Mouse (Mus musculus): Measurements from ENCODE around the gene Tnfrsf25.

The Tnfrsf25 gene

DNA sequence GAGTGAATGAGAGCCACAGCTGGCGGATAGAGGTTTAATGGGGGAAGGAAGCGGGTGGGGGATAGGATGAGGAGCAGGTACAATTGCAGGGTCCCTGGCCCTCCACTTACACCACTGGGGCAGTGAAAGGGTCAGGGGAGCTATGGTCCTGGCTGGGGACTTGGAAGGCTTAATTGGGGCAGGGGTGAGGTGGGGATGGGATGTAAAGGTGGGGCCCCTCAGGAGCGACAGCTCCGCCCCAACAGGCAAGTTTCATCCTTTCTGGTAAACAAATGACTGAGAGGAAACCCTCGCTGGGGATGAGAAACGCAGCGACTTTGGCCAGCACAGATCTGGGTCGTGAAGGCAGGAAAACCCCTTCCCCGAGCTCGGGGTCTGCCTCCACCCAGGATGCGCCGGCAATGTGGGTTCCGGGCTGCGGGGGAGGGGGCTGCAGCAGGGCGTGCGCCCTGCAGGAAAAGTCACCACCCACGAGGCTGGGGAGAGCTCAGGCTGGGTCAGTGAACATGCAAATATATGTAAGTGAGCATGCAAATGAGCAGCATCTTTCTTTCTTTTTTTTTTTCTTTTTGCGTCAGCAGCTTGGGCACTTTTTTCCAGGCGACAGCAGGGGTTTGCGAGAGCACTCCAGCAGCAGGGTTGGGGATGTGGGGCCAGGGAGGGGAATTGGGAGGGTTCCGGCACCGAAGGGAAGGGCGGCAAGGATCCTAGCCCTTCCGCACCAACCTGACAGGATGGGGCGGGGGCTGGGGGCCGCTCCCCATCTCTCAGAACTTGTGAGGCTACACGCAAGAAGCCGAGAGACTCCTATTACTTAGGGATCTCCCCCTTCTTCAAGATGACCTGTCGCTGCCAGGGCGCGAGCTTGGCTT is 4.8 kb downstream of the Tnfrsf25 start:
- no peak for DNase-seq (ENCODE audit: low read depth, low spot score)

DNA sequence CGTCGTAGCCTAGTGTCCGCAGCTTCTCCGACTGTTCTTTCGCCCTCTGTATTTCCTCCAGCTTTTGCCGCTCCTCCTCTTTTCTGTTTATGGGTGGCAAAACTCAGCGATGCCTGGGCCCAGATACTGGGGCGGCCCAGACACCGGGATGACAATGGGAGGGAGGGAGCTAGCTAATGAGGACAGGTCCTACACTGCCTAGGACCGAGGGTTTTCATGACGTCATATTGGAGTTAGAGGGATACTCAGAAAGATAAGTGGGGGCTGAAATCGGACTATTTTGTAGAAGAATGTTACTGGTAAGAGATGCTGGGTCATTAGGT is 5.4 kb downstream of the Tnfrsf25 start:
- DNase-seq (ENCODE audit: low read depth, low spot score), result no peak

DNA sequence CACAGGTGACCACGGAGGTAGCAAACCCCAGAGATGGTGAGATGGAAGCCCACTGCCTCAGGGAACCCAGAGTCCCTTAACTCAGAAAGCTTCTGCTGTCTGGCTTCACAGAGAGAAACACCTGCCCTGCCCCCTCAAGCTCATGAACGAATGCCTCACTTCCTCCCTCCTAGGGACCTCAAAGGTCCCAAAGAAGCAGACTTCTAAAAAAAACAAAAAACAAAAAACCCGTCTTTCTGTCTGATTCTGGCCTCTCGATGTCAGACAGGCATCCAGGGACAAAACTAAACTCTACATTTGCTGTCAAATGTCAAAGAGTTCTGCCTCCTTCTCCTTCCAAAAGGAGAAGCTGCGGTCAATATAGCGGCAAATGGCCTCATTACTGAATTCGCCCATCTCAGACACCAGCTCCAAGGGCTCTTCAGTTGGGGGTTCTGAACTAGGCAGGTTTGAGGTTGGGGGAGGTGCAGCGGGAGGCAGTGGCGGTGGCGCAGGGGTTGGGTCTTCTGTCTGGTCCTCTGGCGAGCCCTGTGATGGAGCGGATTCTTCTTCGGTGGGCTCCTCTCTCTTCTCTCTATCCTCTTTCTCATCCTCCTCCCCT is 8.7 kb downstream of the Tnfrsf25 start:
- DNase-seq (ENCODE audit: low read depth, low spot score), result no peak

DNA sequence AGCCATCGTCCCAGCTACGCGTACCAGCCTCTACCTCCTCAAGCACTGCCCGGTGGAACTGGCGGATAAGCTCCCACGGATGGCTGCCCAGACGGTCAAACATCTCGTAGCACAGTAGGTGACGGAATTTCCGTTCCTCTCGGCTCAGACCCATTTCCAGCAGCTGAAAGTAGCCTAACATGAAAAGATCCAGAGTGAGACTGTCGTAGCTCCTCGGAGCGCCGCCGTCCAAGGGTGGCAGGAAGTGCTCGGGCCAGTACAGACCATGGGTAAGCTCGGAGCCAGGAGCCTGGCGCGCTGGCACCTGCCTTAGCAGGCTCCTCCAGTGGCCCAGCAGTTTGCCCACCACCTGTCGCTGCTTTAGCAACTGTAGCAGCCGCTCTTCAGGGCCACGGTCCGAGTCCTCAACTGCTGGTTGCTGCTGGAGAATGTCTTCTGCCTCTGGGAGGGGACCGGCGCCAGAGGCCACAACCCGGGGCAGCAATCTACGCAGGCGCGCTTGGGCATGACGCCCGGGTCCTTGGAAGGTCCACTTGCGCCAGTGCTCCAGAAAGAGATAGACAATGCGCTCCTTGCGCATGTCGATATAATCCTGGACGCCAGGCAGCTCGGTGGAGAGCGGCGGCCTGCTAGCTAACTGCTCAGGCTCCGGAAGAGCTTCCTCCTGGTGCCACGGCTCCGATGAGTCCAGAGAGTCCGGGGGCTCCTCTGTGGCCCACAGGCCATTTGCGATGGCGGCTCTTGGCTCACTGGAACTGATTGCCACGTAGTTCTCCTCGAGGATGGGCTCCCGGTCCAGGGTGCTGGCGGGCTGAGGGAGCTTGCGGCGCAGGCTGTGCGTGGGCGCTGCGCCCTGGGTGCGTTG is 9.7 kb downstream of the Tnfrsf25 start:
- DNase-seq (ENCODE audit: low read depth, low spot score), result no peak

DNA sequence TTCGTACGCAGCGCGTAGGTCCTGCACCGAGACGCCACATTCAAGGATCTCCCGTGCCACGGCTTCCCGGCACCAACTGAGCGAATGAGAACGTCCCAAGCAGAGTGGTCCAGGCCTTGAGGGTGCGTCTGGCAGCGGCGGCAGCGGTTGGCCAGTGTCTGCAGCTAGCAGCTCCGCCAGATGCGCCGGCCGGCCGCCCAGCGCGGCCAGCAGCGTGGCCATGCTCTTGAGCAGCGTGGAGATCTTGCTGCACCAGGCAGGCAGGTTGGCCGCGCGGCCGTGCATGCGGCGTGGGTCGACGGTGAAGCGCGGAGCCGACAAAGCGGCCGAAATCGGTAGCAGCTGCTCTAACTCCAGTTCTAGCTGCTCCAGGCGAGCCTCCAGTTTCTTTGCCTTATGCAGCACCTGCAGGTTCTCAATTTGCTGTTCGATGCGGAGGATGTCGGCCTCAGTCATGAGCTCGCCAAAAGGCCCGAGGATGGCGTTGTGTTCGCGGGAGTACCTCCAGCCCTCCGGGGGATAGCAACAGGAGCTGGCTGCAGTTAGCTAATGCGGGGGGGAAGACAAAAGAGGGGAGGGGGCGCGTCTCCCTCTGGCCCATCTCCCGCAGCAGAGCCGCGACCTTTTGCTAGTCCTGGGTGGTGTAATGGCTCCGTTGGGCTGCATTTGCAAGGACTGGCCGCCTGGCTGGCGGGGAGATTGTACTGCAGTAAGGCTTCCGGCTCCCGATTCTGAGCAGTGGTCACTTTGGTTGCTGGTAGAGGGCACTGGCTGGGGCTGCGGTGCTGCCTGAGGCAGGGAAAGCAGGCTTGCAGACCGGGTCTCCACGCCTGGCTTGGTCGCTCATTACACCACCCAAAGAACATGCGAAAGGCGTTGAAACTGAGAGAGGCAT is 10.5 kb downstream of the Tnfrsf25 start:
- no peak for DNase-seq (ENCODE audit: low read depth, low spot score)

DNA sequence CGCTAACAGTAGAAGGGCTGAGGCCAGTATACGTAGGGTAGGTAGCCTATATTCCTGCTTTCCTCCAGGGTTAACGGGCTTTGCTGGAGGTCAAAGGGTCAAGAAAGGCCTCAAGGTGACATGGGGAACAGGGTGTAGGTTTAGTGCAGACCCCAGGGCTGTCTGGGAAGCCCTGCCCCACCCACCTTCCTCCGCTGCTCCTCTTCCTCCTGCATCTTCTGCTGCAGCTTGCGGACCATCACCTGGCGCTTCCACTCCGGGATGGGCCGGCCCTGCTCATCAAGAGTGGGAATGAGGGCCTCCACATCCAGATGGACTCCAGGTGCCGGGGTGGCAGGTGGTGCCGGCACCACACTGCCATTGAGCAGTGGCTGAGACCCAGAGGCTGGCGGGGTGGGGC is 12.2 kb downstream of the Tnfrsf25 start:
- no peak for DNase-seq (ENCODE audit: low read depth, low spot score)

DNA sequence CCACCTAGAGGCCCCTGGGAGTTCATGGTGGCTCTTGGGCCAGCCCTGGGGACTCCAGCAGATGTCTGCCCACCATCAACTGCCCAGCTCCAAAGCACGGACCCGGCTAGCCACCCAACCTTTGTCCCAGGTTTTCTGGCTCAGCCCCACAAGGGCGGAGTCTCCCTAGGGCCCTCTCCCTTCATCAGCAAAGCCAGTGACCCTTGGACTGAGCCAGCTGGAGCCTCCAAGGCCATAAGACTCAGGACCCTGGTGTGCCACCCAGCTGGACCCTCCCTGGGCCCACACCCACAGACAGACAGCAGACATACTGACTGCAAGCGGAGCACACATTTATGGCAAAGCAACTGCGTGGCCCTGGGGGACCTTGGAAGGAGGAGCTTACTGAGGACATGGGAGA is 13.1 kb downstream of the Tnfrsf25 start:
- no peak for DNase-seq (ENCODE audit: low read depth, low spot score)

DNA sequence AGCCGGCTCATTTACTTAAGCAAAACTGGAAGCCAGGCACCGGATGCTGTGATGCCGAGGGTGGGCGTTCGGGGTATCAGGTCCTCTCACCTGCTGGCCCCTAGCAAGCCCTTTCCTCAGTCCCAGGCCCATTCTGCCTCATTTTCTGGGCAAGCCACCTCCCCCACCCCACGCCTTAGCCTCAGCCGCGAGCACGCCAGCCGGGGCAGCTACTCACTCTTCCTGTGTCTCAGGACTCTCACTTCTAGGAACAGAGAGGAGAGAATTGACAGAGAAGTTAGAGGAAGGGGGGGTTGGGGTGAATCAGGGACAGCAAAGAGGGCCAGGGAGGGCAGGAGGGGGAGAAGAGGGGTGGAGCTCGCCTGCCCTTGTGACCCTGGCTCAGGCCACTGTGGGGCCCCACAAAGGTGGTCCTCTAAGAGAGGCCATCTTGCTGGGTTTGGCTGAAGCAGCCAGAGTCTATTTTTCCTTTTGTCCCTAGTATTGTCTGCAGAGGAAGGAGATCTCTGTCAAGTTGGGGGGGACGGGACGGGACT is 13.7 kb downstream of the Tnfrsf25 start:
- DNase-seq (ENCODE audit: low read depth, low spot score), result no peak

DNA sequence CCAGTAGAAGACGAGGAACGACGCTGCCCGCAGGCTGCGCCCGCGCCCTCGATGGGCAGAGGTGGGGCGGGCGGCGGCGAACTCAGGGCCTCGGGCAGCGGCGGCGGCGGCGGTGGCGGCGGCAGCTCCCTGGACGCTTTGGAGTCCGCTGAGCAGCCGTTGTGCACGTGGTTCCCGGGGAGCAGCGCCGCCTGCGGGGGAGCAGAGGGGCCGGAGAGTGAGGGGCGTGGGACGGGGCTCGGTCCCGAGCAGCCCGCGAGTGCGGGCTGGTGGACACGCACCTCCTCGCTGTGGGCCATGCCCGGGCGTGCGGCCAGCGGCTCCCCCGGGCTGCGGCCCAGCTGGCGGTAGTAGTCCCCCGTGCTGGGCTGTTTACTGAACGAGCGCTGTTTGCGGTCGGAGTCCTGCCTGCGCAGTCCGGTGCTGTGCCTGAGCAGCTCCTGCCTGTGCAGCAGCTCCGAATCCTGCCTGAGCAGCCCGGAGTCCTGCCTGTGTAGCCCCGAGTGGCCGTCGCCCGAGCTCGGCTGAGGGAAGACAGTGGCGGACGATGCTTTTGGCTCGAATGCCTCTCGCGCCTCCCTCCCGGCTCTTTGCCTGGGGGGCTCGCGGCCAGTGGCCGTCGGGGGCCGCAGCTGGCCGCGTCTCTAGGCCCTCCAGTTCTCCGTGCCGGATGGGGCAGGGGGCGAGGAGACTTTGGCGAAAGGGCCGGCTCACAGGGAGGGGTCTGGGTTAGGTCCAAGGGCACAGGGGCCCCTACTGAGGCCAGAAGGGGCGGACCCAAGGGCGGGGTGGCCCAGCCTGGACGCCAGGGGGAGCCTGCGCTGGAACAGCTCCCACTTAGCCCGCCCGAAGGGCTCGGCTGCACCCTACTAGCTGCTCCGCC is 15.3 kb downstream of the Tnfrsf25 start:
- DNase-seq (ENCODE audit: low read depth, low spot score), result no peak

DNA sequence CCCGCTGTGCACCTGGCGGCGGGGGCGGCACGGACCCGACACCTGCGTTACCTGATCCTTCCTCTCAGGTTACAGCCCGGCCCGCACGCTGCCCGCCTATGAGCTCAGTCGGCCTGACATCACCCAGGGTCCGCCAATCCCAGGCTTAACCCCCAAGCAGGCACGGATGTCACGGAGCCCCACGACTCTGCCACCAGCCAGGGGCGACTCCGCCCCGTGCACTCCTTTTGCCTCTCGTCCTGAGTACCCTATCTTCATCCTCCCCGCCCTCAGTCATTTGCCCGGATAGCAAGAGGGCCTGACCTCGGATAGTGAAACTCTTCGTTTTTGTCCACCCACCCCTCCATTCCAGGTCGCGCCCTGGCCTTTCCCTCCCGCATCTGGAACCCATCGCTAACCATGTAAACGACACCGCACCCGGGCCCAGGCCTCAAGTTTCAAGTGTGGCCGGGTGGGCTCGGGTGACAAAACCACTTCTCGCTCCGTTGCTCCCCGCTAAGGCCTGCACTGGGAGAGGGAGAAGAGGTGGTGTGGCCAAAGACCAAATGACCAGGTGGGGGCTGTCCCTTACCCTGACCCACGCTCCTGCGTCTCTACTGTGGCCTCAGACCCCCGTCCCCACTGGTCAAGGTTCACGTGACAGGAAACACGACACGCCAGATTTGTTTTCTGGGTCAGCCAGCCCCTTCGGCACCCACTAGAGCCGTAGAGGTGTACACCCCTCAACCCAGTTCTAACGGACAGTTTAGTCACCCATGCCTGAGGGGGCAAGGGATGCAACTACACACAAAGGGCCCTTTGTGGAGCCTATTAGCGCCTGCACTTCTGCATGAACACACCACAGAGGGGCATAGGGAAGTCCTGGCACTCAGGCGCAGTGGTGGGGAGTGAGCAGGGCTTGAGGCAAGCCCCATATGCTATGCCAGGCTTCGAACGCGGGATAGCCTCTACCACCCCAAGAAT is 16.4 kb downstream of the Tnfrsf25 start:
- DNase-seq (ENCODE audit: low read depth, low spot score), result no peak

DNA sequence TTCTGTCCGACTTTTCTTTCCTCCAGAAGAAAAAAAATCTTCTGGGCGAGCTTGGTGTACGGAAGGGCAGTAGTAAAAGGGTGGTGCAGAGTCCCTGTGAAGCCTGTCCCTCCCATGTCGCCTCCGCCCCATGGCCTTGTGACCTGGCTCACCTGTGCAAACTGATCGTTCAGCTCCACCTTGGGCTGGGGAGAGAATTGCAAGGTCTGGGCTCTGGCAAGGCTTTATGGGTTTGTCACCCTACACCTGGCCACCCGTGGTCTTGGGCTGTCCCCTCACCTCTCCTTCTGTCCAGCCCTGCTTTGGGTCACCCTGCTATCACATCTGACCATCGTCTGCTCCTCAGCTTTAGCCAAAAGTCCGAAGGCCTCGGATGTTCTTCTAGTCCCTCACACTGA is 17.0 kb downstream of the Tnfrsf25 start:
- DNase-seq (ENCODE audit: low read depth, low spot score), result no peak

DNA sequence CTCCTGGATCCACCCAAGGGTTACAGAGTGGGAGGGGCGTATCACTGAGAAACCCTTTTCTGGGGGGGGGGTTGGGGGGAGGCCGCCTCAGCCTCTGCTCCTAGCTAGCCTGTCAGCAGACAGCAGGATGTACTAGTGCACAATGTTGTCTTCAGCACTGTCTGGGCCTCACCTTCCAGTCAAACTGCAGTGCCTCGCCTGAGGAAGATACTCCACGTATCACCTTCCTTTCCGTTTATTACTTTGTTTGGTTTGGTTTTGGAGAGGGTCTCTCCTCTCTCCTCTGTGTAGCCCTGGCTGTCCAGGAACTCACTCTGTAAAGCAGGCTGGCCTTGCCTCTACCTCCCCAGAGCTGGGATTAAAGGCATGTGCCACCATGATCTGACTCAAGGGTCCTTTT is 17.5 kb downstream of the Tnfrsf25 start:
- no peak for DNase-seq (ENCODE audit: low read depth, low spot score)

DNA sequence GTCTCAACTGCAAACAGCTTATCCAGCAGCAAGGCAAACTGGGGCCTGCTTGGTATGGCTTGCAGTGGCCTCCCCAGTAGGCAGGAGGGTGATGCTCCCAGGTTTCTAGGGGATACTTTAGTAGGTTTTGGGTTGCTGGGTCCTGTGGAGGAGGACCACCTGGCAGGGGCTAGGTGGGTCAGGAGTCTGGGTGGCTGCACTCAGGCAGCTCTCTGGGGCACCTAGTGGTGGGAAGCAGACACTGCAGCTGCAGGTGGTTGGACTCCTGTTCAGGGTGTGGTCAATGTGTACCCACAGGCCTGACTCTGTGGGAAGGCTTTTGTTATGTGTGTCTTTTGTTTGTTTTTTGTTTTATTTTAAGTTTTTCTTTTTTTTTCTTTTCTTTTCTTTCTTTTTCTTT is 18.8 kb downstream of the Tnfrsf25 start:
- peak; percentile 46 for DNase-seq (ENCODE audit: low read depth, low spot score)

DNA sequence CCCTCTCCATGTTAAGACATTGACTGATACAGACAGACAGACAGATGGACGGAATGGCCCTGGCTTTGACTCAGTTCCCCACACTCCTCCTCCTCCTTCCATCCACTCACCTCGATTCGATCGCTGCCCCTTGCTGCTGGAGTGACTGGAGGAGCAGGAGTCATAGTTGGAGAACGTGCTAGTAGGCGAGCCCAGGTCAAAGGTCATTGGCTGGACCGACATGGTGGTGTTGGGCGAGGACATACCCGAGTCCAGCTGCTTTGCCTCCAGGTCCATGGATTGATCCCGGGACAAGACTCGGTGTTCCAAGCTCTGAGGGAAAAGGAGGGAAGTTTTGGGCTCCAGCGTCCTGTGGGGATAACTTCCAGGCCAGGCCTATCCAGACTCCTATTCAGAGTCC is 19.6 kb downstream of the Tnfrsf25 start:
- no peak for DNase-seq (ENCODE audit: low read depth, low spot score)

DNA sequence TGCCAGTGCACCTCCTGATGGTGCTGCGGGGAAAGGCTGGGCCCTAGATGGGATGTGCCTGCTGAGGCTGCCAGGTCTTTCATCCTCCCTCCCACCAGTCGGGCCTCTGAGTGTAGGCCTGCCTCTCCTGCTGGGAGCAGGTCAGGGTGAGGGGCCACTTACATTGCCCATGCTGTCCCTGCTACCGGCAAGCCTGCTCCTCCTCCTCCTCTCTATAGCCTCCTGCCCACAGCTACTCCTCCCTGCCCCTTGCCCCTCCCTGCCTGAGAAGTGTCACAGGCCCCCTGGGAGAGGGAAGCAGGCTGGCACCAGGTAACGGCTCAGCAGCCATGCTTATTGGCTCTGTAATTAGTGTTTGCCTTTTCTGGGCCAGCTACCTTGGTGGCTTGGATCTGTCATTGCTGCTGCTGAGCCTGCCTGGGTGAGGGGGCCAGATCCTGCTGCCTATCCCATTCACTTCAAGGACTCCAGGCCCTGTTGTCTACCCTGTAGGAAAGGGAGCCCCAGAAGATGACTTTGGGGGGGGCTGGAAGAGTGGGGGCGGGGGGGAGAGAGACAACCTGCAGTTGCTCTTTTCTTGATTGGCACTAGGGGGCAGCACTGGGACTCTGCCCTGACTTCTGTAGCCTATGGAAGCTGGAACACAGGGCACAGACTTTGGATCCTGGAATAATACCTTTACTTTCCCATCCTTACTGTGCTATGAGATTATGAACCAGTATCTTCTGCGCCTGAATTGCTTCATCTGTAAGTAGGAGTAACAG is 20.6 kb downstream of the Tnfrsf25 start:
- peak; percentile 60 for DNase-seq (ENCODE audit: low read depth, low spot score)

DNA sequence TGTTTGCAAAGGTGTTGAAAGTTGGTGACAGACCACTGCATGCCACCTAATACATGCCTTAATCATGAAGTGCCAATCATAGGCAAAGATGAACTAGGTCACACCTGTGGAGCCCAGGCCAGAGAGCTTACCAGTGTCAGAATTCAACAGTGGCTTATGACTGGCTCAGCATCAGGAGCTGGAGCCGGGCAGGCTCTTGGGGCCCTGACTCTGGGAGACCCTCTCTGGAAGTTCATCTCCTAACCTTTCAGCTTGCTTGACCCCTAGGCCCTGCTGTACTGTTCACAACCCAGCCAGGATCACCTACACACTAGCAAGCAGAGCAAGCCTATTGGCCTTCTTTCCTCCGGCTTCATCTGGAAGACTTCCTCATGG is 21.1 kb downstream of the Tnfrsf25 start:
- DNase-seq (ENCODE audit: low read depth, low spot score), result no peak

DNA sequence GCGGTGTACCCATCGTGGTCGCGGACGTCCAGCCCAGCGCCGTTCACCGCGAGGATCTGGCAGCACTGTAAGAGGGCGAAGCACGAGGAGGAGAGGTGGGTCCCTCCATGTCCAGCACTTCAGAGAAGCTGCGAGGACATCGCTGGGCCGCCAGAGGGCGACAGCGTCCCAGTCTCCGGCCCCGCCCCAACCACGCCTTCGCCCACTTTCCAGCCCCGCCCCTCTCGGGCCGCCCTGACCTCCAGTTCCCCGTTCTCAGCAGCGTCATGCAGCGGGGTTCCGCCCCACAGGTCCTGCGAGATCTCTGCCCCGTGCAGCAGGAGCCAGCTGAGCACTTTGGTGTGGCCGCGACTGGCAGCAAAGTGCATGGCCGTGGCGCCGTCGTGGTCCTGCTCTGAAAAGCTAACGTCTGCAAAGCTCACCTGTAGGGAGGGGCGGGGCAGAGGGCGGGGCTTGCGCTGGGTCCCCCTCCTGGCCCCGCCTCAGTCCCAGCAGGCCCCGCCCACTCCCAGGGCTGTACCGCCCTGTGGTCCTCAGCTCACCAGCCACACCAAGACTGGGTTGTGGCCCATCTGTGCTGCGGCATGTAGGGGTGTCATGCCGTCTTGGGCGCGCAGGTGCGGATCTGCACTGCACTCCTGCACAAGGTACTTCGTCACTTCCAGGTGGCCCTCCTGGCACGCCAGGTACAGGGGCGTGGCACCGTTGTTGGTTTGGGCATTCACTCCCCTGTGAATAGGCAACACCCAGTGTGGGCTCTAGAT is 22.9 kb downstream of the Tnfrsf25 start:
- peak; percentile 52 for DNase-seq (ENCODE audit: low read depth, low spot score)

DNA sequence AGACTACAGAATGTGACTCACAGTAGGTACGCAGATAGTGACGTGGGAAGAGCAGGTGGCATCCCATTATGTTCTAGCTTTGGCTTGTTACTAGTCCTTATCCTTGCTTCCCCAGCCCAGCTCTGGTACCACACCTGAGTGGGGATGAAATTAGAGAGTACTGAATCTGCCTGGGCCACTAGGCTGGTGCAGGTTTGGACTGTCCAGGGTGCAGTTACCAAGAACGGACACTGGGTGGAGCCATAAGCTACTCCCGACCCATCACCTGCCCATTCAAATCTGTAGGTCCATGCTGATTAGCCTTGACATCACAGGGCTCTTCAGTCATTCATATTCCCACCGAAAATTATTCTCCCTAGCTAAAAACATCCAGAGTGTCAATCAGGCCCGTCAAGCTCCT is 24.7 kb downstream of the Tnfrsf25 start:
- peak; percentile 70 for DNase-seq (ENCODE audit: low read depth, low spot score)
